Mouse (Mus musculus) bone marrow, adult 2 months (tissue): ENCODE results near the gene Clic6.

Experiments
- CTCF ChIP-seq: fragments of 200-500 bp; IDR thresholded peaks from 2 replicates; pipeline ENCODE4 v1.5.1; 2011; ENCODE audit warnings: low read length, control low read depth; ENCODE audit not compliant: control insufficient read depth, insufficient read depth
- POLR2A ChIP-seq: fragments of 200-500 bp; IDR thresholded peaks from 2 replicates; pipeline ENCODE4 v1.6.1; 2011; ENCODE audit warnings: low read depth, mild to moderate bottlenecking, control low read depth, low read length, borderline replicate concordance; ENCODE audit not compliant: control insufficient read depth

- TF ChIP-seq CTCF = no peak
- TF ChIP-seq POLR2A = no peak
Measured at GRCm38 (mm10) chr16:92524651-92525050, 39.1 kb downstream of the Clic6 start.
